Mouse (Mus musculus): ENCODE results near the gene Cacna2d4. TPM values are rescaled to one million over a fixed set of nuclear protein-coding genes. Genes with fewer than 3 reads are reported as not detected.

Cacna2d4 gene
- polyA plus RNA-seq, 1 experiment from 2014 or later, result 0.11 TPM

GRCm38 (mm10) chr6:119328521-119329115 is 92.3 kb downstream of the Cacna2d4 start:
- Histone ChIP-seq H3K9ac (no peak overlapping the region), H3K27ac (replicated peaks) (no peak overlapping the region), H3K36me3 (no peaks in the 10 kb centered on the region), H3K4me1 (peaks cover 21% of the 10 kb centered on the region), H3K9me3 (replicated peaks) (no peaks in the 10 kb centered on the region), H3K4me2 (replicated peaks) (no peak overlapping the region), H3K27me3 (peaks cover 57% of the 10 kb centered on the region), H3K4me3 (replicated peaks) (no peak overlapping the region)
- ATAC-seq (ENCODE audit: insufficient number of reproducible peaks, low FRiP score, low TSS enrichment, low read depth), result no peak
- 5% methylated on average over 11 of the region's 11 CpGs for WGBS

- no peaks in the 10 kb centered on the region for H3K36me3 ChIP-seq
- WGBS, result 2% methylated on average over 8 of the region's 8 CpGs
- H3K4me1 ChIP-seq, result peaks cover 21% of the 10 kb centered on the region
- H3K9ac ChIP-seq, result no peak overlapping the region
- no peaks in the 10 kb centered on the region for H3K9me3 ChIP-seq (replicated peaks)
- no peak overlapping the region for H3K4me3 ChIP-seq (replicated peaks)
- ATAC-seq (ENCODE audit: insufficient number of reproducible peaks, low FRiP score, low TSS enrichment, low read depth), result peak; percentile 31; the same call in 1 of the 2 replicates
- peaks cover 57% of the 10 kb centered on the region for H3K27me3 ChIP-seq
- no peak overlapping the region for H3K4me2 ChIP-seq (replicated peaks)
- H3K27ac ChIP-seq (replicated peaks), result no peak overlapping the region
These were observed 92.9 kb downstream of the Cacna2d4 start for GRCm38 (mm10) chr6:119329215-119329714.

GRCm38 (mm10) chr6:119329936-119330335 is 93.6 kb downstream of the Cacna2d4 start:
- no peak for ATAC-seq (ENCODE audit: insufficient number of reproducible peaks, low FRiP score, low TSS enrichment, low read depth)
- H3K27me3 ChIP-seq, result peaks cover 53% of the 10 kb centered on the region
- H3K9me3 ChIP-seq (replicated peaks), result no peaks in the 10 kb centered on the region
- WGBS, result 16% methylated on average over 6 of the region's 6 CpGs
- H3K4me2 ChIP-seq (replicated peaks), result peak overlapping the region; percentile 52
- H3K36me3 ChIP-seq, result no peaks in the 10 kb centered on the region
- H3K27ac ChIP-seq (replicated peaks), result no peak overlapping the region
- H3K4me3 ChIP-seq (replicated peaks), result no peak overlapping the region
- no peak overlapping the region for H3K9ac ChIP-seq
- H3K4me1 ChIP-seq, result peaks cover 21% of the 10 kb centered on the region

- WGBS, result under 1% methylated on average over 30 of the region's 31 CpGs
- no peak for ATAC-seq (ENCODE audit: insufficient number of reproducible peaks, low FRiP score, low TSS enrichment, low read depth)
- no peak within 1 kb of the TSS for H3K9ac ChIP-seq
These were observed 94.2 kb downstream of the Cacna2d4 start, which contains the start of gene Lrtm2 for GRCm38 (mm10) chr6:119330506-119330905. TSS of gene Lrtm2 (minus strand) at chr6:119330766.

GRCm38 (mm10) chr6:119332111-119332510 is 95.8 kb downstream of the Cacna2d4 start:
- Histone ChIP-seq H3K27ac (replicated peaks) (no peak overlapping the region), H3K27me3 (peaks cover 52% of the 10 kb centered on the region)
- no peak for ATAC-seq (ENCODE audit: insufficient number of reproducible peaks, low FRiP score, low TSS enrichment, low read depth)

More at GRCm38 (mm10) chr6:119330506-119330905, 94.2 kb downstream of the Cacna2d4 start, which contains the start of gene Lrtm2:
- Histone ChIP-seq H3K27me3 (peaks cover 53% of the 10 kb centered on the region), H3K9me3 (replicated peaks) (no peaks in the 10 kb centered on the region), H3K4me3 (replicated peaks) (peak within 1 kb of the TSS; percentile 34), H3K4me2 (replicated peaks) (peak within 1 kb of the TSS; percentile 52), H3K36me3 (no peaks in the 10 kb centered on the region), H3K4me1 (peaks cover 21% of the 10 kb centered on the region), H3K27ac (replicated peaks) (no peak within 1 kb of the TSS)

GRCm38 (mm10) chr6:119333202-119333601 is 96.9 kb downstream of the Cacna2d4 start:
- H3K9me3 ChIP-seq (replicated peaks), result no peaks in the 10 kb centered on the region
- no peak overlapping the region for H3K27ac ChIP-seq (replicated peaks)
- no peak overlapping the region for H3K9ac ChIP-seq
- H3K4me3 ChIP-seq (replicated peaks), result no peak overlapping the region
- H3K27me3 ChIP-seq, result peaks cover 41% of the 10 kb centered on the region
- WGBS, result 14% methylated on average over 3 of the region's 3 CpGs
- no peaks in the 10 kb centered on the region for H3K36me3 ChIP-seq
- no peak for ATAC-seq (ENCODE audit: insufficient number of reproducible peaks, low FRiP score, low TSS enrichment, low read depth)
- no peak overlapping the region for H3K4me2 ChIP-seq (replicated peaks)
- H3K4me1 ChIP-seq, result peaks cover 21% of the 10 kb centered on the region

More at GRCm38 (mm10) chr6:119332111-119332510, 95.8 kb downstream of the Cacna2d4 start:
- Histone ChIP-seq H3K4me3 (replicated peaks) (no peak overlapping the region), H3K9ac (no peak overlapping the region), H3K9me3 (replicated peaks) (no peaks in the 10 kb centered on the region), H3K4me2 (replicated peaks) (no peak overlapping the region), H3K4me1 (peaks cover 21% of the 10 kb centered on the region), H3K36me3 (no peaks in the 10 kb centered on the region)
- WGBS, result 9% methylated on average over 1 of the region's 1 CpGs

GRCm38 (mm10) chr6:119333831-119334230 is 97.5 kb downstream of the Cacna2d4 start:
- H3K4me1 ChIP-seq, result peaks cover 21% of the 10 kb centered on the region
- no peaks in the 10 kb centered on the region for H3K36me3 ChIP-seq
- no peak for ATAC-seq (ENCODE audit: insufficient number of reproducible peaks, low FRiP score, low TSS enrichment, low read depth)
- H3K27ac ChIP-seq (replicated peaks), result no peak overlapping the region
- H3K4me2 ChIP-seq (replicated peaks), result no peak overlapping the region
- H3K9me3 ChIP-seq (replicated peaks), result no peaks in the 10 kb centered on the region
- 27% methylated on average over 3 of the region's 3 CpGs for WGBS
- H3K4me3 ChIP-seq (replicated peaks), result no peak overlapping the region
- no peak overlapping the region for H3K9ac ChIP-seq
- peaks cover 36% of the 10 kb centered on the region for H3K27me3 ChIP-seq

GRCm38 (mm10) chr6:119336124-119336523 is 99.8 kb downstream of the Cacna2d4 start:
- no peak overlapping the region for H3K4me2 ChIP-seq (replicated peaks)
- no peak overlapping the region for H3K9ac ChIP-seq
- H3K27me3 ChIP-seq, result peaks cover 13% of the 10 kb centered on the region
- no peak overlapping the region for H3K27ac ChIP-seq (replicated peaks)
- no peaks in the 10 kb centered on the region for H3K36me3 ChIP-seq
- 83% methylated on average over 7 of the region's 7 CpGs for WGBS
- ATAC-seq (ENCODE audit: insufficient number of reproducible peaks, low FRiP score, low TSS enrichment, low read depth), result no peak
- H3K4me3 ChIP-seq (replicated peaks), result no peak overlapping the region
- H3K4me1 ChIP-seq, result no peaks in the 10 kb centered on the region
- no peaks in the 10 kb centered on the region for H3K9me3 ChIP-seq (replicated peaks)

- no peak overlapping the region for H3K27ac ChIP-seq (replicated peaks)
- ATAC-seq (ENCODE audit: insufficient number of reproducible peaks, low FRiP score, low TSS enrichment, low read depth), result no peak
- H3K4me2 ChIP-seq (replicated peaks), result no peak overlapping the region
- H3K36me3 ChIP-seq, result no peaks in the 10 kb centered on the region
- no peaks in the 10 kb centered on the region for H3K9me3 ChIP-seq (replicated peaks)
- peaks cover 3% of the 10 kb centered on the region; the same call in 1 of the 2 replicates for H3K27me3 ChIP-seq
- H3K4me1 ChIP-seq, result no peaks in the 10 kb centered on the region
- H3K9ac ChIP-seq, result no peak overlapping the region
- 59% methylated on average over 3 of the region's 3 CpGs for WGBS
- H3K4me3 ChIP-seq (replicated peaks), result no peak overlapping the region
These were observed 101.0 kb downstream of the Cacna2d4 start for GRCm38 (mm10) chr6:119337287-119337686.

GRCm38 (mm10) chr6:119338121-119338912 is 102.0 kb downstream of the Cacna2d4 start:
- no peak overlapping the region for H3K27ac ChIP-seq (replicated peaks)
- no peaks in the 10 kb centered on the region for H3K27me3 ChIP-seq
- no peaks in the 10 kb centered on the region for H3K9me3 ChIP-seq (replicated peaks)
- H3K9ac ChIP-seq, result no peak overlapping the region
- H3K4me3 ChIP-seq (replicated peaks), result no peak overlapping the region
- ATAC-seq (ENCODE audit: insufficient number of reproducible peaks, low FRiP score, low TSS enrichment, low read depth), result no peak
- no peak overlapping the region for H3K4me2 ChIP-seq (replicated peaks)
- WGBS, result 30% methylated on average over 11 of the region's 11 CpGs
- H3K4me1 ChIP-seq, result no peaks in the 10 kb centered on the region
- H3K36me3 ChIP-seq, result no peaks in the 10 kb centered on the region

- Histone ChIP-seq H3K9me3 (replicated peaks) (no peaks in the 10 kb centered on the region), H3K27ac (replicated peaks) (no peak overlapping the region), H3K4me3 (replicated peaks) (no peak overlapping the region), H3K36me3 (no peaks in the 10 kb centered on the region), H3K4me1 (no peaks in the 10 kb centered on the region), H3K9ac (no peak overlapping the region), H3K4me2 (replicated peaks) (no peak overlapping the region), H3K27me3 (no peaks in the 10 kb centered on the region)
- no peak for ATAC-seq (ENCODE audit: insufficient number of reproducible peaks, low FRiP score, low TSS enrichment, low read depth)
These were observed 105.1 kb downstream of the Cacna2d4 start for GRCm38 (mm10) chr6:119341409-119341808.

Data from embryonic facial prominence, embryonic 15.5 days (tissue).